Mouse (Mus musculus): ENCODE measurements around the gene Ap1g2.

Ap1g2 gene

DNA sequence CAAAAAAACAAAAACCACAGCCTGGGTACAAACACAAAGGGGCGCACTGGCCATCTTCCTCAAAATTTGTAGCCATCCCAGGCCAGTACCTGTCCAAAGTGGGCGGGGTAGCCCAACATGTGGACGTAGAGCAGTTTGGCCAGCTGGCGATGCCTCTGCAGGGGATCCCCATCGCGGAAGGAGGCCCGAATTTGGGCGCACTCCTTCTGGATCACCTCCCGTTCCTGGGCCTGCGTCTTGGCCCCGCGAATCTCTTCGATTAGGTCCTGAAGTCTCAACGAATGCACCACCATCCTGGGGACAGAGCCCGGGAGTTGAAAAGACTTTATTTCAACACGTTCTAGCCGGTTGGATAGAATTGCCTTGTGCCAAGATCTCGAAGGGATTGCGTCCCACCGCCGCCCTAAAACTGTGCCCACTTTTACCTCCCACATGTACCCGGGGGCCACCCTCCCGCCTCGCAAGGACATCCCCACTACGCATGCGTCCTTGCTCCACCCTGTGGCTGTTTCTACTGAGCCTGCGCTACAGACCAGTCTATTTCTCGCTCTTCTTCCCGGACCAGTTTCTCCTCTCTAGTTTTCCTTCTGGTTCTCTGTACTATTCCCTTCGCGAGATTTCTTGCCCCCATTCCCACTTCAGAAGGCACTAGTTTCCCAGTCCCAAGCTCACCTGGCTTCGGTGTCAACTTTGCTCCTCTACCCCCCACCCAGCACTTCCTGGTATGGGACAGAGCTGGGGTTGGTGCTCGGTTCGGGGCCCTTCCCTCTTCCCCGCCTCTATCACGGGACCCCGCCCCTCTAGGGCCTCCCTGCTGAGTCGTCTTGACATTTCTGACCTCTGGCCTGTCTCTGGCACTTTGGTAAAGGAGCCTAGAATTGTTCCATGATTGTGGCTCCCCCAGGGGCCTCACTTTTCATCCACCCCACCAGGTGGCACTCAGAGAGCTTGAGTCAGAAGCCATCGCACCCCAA lies at the start of gene Ap1g2:
Gene Ap1g2, minus strand, starts transcription at position 758 of the 974 bp plus-strand sequence.
- DNase-seq, result peak; percentile 88

DNA sequence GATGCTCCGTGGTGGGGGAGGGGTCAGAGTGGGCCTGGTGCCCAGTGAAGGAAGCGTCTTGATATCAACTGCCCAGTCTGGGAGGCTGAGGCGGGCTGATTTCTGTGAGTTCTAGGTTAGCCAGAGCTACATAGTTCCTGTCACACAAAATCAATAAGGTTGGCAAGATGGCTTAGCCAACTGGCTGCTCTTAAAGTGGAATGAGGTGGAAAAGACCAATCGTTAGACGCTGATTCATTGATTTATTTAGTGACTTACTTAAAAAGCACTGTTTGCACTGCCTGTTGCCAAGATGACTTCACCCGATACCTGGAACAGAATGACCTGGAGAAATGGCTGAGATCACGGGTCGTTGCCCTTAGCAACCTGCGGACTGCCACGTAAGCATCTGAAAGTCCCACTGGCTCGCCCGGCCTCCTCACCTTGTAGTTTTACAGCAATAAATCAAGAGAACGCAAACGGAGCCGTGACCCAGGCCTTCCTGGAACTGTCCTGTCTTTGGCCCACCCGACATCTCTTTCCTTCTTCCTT lies 46.6 kb upstream of the Ap1g2 start:
- no peak for DNase-seq

DNA sequence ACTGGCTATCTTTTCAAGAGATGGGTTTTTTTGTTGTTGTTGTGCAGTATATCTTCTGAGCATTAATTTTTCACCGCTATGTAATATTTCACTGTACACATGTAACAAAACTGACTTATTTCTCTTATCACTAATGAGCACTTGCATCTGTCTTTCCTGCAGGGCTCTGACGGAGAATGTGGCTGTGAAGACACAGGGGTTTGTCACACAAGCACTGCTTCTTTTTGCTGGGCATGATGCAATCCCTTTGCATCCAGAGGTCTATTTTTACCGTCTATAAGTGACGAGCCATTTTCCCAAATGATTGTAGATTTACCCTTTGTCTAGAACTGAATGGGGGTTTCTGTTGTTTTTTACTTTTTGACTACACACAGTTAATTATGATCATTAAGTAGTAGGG lies 45.8 kb upstream of the Ap1g2 start:
- no peak for DNase-seq

DNA sequence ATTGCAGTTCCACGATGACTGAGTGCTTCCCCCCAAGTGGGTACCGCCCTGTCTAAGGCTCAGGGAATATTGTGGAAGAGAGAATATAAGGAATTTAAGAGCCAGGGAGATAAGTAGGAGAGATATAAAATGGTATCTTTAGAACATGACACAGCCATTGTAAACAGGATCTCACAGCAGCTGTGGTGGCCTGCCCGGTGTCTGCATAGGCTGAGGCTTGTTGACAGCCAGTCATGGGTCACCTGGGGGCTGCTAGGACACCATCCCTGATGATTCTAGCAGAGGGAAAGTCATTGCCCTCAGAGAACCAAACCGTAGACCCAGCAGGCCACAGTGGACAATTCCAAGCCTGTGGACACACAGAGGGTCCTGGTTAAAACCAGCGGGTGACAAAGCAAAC lies 44.6 kb upstream of the Ap1g2 start:
- no peak for DNase-seq

DNA sequence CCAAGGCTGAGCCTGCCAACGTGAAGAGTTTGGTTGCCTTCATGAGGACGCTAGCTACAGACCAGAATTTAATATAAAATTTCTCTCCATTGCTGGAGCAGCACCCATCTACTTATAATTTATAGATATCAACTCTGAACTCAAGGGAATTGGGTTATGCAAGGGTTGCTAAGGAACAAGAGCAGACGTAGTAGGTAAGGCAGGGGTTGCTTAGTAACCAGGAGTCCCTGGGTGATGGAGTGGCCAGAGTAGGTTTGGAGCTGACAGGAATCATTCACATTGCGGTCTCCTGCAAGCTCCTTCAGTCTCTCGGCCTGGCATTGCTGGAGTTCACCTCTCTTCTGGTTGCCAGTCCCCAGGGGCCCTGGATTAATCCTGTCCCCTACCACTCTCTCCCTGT lies 42.6 kb upstream of the Ap1g2 start:
- no peak for DNase-seq

DNA sequence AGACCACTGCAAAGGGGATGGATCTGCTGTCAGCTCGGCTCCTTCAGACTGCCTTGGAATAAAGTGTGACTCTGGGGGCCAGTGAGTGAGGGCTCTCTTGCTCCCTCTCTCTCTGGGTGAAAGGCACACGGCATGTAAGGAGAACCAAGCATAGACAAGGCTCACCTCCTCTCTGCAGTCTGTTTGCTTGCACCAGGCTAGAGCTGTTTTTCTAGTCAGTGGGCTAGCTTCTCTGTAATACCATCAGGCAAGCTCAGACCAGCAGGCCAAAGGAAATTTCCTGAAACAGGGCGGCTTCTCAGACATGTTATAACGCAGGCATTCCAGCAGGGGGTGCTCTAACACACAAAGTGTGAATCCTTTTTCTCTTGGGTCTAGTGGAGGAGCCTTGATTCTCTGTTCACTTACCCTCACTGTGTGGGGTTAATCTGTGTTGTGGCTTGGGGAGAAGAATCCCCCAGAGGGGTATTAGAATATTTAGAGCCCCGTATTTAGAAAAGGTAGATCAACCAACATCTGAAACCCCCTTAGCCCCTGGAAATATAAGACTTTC lies 42.0 kb upstream of the Ap1g2 start:
- DNase-seq, result peak; percentile 80

DNA sequence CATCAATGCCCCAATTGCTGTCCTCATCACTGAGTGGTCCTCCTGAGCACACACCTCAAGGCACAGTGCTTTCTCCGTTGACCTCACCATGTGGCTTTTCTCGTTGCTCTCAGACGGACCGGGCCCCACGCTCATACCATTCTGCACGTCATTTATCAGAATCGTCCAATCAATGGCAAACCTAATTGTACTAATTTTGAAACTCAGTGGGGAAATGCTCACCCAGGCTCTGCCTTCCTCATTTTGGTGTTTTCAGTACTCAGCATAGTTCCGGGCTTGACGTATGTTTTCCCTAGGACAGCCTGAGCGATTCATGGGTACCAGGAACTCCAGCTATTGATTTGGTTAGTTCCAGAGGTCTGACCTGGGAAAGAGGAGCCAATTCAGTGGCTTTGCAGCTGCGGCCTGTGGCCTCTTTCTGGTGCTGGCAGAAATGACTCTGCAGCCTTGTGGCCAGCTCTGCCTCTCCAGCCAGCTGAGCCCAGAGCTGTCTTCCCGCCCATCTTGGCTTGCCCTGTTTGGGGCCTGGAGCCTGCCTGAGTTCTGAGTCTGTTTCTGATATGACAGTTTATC lies 40.5 kb upstream of the Ap1g2 start:
- no peak for DNase-seq

DNA sequence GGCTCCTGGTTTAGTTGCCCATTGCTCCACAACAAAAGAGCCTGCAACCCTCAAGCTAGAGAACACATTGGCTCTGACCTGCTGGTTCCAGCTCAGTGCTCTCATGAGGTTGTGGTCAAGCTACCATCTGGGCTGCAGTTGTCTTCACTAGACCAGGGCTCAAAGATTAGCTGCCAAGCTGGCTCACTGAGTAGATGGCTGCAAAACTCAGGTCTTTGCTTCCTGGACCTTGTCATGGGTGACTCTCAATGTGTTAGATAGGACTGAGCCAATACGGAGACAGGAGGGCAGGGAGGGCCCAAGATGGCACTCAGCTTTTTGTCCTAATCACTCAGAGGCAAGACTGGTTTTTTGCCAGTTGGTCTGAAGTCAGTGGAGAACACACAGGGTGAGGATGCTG lies 39.9 kb upstream of the Ap1g2 start:
- DNase-seq, result no peak

DNA sequence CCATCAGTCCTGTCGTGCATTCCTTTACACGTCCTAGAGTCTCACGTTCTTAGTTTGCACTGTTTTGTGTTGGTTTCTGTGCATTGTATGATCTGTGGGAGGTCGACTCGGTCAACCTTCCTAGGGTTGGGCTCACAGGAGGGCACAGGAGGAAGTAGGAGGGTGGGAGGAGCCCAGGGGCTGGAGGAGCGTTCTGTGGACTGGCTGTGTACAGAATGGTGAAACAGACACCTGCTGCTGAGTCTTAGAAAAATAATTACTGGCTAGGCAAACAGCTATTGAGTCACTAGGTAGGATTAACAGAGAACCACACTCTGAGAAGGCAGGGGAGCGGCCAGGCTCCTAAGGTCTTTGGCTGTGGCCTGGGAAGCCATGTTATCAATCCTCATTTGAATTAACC lies 32.9 kb upstream of the Ap1g2 start:
- no peak for DNase-seq

DNA sequence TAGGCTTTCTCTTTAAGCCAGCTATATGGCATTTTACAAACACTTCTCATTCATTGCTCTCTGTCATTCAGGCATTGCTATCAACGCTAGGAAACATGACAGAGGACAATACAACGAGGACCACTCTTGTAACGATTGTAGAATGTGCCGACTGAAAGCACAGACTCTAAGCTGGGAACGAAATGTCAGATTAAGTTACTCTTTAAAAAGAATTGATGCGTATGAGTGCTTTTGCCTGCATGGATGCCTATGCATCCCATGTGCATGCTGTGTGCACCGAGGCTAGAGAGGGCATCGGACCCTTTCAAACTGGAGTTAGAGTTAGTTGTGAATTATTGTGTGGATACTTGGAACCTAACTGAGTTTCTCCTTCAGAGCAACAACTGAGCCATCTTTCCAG lies 29.3 kb upstream of the Ap1g2 start:
- DNase-seq, result no peak

DNA sequence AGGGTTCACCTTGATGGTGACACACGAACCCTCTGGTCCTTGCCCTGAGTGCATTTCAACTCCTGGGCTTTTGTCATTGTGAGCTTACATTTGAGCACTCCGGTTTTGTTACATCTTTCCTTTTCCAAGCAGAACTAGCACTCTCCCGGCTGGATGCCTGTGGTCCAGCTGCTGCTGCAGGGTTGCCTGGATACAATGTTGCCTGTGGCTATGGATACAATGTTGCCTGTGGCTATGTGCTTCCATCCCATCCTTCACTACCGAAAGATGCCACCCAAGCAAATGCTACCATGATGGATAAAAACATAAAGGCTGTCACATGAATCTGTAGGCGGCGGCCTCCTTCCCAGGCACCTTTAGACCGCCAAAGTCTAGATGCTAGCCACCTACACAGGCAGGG lies 20.1 kb upstream of the Ap1g2 start:
- DNase-seq, result no peak

DNA sequence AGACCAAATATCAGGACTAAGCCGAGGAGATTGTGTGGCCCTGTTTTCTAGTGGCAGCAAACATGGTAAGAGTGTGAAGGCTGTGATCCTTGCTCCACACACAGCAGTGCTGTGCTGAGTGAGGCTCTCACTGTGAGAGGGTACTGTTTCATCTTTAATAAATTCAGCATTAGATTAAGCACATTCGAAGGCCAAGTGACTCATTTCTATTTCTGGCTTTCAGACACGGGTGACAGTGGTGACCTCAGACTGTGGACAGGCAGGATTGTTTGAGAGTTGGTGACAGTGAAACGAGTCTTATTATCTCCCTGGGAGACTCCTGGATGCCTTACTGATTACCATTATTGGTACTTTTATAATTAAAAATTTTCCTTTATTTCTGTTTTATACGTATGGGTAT lies 19.3 kb upstream of the Ap1g2 start:
- DNase-seq, result no peak

DNA sequence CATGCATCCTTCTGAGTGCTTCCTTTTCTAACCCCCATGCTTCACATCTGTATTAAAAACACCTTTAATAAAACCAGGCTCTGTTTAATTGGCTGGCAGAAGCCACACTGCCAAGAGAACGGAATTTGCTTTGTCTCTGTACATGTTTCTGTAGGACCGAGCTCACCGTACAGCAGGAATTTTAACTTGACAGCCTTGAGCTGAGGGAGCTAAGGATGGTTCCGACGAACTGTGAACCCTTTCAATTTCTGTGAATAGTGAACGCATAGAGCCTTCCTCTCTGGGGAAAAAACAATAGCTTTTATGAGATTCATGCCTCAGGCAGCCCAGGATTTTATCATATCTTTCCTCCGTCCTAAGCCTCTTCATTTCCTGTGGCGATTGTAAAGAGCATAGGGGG lies 16.0 kb upstream of the Ap1g2 start:
- DNase-seq, result no peak

DNA sequence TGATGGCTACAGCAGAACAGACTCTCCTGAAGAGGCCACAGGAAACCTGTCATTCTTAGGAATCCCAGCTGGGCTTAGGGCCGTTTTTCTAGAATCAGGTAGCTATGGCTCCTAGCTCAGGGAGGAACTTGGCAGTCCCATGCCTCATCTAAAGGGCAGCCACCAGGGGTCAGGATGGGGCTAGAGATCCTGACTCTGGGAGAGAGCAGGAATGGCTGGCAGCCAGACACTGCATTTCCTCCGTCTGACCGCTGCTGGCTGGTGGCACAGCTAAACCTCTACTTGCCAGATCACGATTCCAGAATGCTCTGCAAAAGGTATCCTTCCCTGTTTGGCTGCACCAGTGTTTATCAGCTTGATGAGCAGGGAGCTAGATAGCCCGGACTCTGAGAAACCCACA lies 15.6 kb upstream of the Ap1g2 start:
- peak; percentile 90 for DNase-seq

DNA sequence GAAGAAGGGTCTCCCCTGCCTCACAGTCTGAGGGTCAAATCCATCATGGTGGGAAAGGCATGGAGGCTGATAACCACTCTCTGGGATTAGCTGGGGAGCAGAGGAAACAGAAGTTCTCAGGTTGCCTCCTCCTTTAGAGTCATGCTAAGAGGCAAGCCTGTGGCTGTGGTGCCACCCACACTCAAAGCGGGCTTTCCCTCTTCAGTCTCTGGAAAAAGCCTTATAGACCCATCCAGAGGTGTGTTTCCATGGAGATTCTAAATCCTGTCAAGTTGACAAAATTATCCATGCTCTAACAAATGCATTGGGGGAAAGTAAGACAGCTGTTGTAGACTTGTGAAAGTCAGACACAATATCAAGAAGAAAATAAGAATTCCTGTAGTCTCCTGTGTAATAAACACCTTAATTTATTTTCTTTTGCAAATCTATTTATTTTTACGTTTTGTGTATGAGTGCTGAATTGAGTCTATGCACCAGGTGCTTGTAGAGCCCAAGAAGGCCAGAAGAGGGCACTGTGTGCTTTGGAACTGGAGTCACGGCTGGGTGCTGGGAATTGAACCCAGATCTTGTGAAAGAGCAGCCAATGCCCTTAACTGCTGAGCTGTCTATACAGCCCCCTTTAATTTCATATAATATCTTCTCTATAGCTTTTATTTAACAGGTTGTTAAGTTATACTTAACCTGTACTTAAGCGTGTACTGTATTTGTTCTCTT lies 13.2 kb upstream of the Ap1g2 start:
- peak; percentile 33 for DNase-seq

DNA sequence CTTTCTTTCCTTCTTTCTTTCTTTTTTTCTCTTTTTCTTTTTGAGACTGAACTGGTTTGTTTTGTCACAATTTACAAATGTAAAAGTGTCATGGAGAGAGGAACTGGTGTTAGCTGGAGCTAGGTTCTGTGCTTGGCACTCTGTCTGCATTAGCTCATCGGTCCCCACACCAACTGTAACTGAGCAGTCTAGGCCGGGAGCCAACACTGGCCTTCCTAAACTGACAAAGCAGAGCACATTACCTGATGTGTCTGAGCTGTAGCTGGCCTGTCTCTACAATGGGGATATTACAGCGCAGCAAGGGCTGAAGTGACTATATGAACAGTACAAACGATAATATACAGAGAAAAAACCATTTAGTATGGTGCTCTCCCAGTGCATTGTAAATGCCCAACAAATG lies 12.5 kb upstream of the Ap1g2 start:
- peak; percentile 83 for DNase-seq

DNA sequence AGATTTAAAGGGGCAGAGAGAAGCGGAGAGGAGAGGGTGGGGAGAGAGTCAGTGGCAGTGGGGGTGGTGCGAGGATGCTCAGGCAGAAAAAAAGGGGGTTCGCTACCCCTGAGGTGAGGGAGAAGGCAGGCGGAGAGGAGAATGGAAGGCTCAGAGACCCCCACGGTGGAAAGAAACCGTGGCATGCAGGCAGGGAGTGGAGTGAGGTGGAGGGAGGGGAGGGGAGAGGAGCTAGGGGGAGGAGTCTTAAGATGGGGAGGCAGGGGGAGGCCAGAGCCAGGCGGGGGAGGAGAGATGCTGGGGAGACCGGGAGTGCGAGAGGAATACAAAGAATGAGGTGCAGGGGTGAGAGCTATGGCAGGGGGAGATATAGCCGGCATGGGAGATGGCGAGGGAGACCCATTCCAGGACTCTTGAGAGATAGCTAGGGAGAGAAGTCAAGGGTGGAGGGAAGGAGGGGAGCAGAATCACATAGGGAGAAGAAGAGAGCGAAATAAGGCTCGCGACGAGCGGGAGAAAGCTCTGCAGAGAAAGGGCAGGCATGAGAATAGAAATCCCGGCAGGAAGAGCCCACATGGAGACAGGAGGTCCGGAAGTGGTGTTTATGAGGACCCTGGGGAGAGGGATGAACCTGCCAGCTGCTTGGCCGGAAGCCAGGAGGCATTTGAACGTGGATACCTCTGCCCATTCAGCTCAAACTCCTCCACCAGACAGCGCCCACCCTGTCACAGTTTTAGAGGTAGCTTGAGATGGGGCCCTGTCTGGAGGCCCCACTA lies 10.2 kb upstream of the Ap1g2 start, which contains the start of gene Jph4:
Gene Jph4, minus strand, starts transcription at position 511 of the 776 bp plus-strand sequence.
- peak; percentile 81 for DNase-seq

DNA sequence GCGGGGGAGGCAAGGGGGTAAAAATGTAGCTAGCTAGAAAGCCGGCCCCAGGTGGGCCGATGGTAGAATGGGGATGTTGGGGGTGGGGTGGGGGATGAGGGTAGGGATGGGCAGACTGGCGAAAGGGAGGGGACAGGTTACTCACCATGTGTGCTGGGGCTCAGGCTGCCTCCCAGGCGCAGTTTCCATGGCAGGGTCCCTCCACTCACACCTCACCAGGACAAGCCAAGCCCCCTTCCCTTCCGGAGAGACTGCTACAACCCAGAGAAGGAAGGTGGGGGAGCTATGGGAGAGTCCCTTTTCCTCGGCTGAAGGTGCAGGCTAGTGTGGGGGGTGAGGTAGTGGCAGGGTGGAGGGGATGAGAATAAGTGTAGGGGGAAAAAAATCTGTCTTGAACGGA lies 9.5 kb upstream of the Ap1g2 start:
- peak; percentile 60 for DNase-seq

DNA sequence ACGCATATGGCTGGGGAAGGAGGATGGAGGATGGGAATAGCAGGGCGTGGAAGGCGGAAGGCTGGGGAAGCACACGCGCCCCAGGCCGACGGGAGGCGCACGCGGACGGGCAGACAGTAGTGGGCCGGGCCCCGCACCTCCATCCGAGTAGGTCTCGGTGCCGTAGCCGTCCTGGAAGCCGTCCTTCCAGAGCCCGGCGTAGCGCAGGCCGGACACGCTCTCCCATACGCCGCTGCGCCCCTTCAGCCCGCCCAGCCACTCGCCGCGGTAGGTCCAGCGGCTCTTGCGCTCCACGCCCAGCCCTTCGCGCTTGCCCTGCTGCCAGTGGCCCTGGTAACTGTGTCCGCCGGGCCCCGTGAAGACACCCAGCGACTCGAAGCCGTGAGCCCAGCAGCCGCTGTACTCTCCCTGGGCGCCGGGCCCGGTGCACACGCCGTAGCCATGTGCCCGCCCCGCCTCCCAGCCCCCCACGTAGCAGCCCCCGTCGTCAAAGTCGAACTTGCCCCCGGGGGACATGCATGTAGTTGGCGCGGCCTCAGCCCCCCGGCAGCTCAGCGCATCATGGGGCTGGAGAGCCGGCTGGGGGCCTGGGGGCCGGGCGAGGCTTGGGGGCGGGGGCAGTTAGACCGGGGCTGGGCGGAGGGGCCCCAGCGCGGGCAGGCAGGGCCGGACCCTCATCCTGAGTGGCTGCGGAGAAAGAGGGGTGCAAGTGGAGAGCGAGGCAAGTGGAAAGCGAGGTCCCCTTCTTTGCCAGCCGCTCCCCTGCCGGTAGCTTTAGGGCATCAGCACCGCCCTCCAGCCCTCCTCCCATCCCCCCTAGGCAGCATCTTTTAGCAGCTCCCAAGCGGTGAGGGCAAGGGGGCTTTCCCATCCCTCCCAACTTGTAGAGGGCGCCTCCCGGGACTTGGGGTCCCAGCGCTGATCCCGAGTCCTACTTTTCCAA lies 8.6 kb upstream of the Ap1g2 start:
- DNase-seq, result peak; percentile 75

DNA sequence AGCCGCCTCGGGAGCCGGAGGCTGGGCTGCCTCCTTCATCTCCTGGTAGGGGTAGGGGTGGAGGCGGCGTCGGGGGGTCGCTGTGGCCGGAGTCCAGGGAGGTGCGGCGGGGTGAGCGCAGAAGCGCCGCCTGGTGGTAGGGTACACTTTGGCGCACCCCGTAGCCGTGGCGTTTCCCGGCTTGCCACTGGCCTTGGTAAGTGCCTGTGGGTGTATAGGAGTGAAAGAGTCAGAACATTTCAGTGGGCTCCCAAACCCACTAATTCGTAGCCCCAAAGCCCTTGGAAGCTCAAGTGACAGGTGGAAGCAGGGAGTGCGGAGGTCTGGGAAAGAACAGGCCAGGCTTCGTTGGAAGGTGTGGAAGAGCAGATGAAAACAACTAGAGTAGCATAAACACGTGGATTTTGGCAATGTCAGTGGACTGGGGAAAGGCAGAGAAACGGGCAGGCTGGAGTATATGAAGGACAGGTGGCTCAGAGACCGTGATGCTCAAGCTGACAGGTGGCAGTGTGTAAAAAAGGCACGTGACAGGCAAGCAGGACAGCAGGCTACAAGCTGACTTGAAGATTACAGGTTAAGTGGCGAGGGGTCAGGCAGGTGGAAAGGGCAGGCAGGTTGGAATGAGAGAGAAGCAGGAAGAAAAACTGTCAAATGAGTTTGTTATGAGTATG lies 7.7 kb upstream of the Ap1g2 start:
- DNase-seq, result peak; percentile 62

All from cerebellum, adult 8-10 months (tissue).